Mouse (Mus musculus) heart, embryonic 14.5 days (tissue): ENCODE measurements around the gene Ralgds. TPM values are rescaled to one million over a fixed set of nuclear protein-coding genes. Genes with fewer than 3 reads are reported as not detected.

ENCODE experiments used
- ATAC-seq: fragments of 200-750 bp; cut with Nextera tagmentation; 2 replicates; pipeline ENCODE4 v1.8.0; 2017; ENCODE audit warnings: low read depth, moderate TSS enrichment; ENCODE audit not compliant: insufficient number of reproducible peaks, insufficient read depth, low FRiP score
- H3K27ac ChIP-seq, 2 experiments: fragments of 200-500 bp in 1 of 2; fragments of 300-500 bp in 1 of 2; sonication (generic) in 1 of 2; replicated peaks in 1 of 2; 2 replicates each; pipeline ENCODE4 v1.5.1; 2012 to 2014; ENCODE audit warnings: low read depth in 2 of 2, low read length in 2 of 2, control low read depth in 1 of 2, mild to moderate bottlenecking in 1 of 2, mixed read lengths in 1 of 2; ENCODE audit not compliant: control insufficient read depth in 1 of 2, insufficient read depth in 1 of 2
- H3K27me3 ChIP-seq: fragments of 300-500 bp; sonication (generic); 2 replicates; pipeline ENCODE4 v1.6.1; 2014; ENCODE audit warnings: mild to moderate bottlenecking, low read length, control low read depth; ENCODE audit not compliant: control insufficient read depth, insufficient read depth
- H3K36me3 ChIP-seq: fragments of 300-500 bp; sonication (generic); 2 replicates; pipeline ENCODE4 v1.6.1; 2014; ENCODE audit warnings: mild to moderate bottlenecking, control low read depth, low read length, mixed read lengths; ENCODE audit not compliant: control insufficient read depth, insufficient read depth
- H3K4me1 ChIP-seq, 2 experiments: fragments of 200-500 bp in 1 of 2; fragments of 300-500 bp in 1 of 2; sonication (generic) in 1 of 2; 2 replicates each; pipeline ENCODE4 v1.6.1; 2012 to 2014; ENCODE audit warnings: low read length in 2 of 2, control low read depth in 1 of 2, mixed read lengths in 1 of 2; ENCODE audit not compliant: control insufficient read depth in 2 of 2, insufficient read depth in 2 of 2
- H3K4me2 ChIP-seq: fragments of 300-500 bp; sonication (generic); 2 replicates; pipeline ENCODE4 v1.6.1; 2014; ENCODE audit warnings: mild to moderate bottlenecking, low read length
- H3K4me3 ChIP-seq, 2 experiments: fragments of 200-500 bp in 1 of 2; fragments of 300-500 bp in 1 of 2; sonication (generic) in 1 of 2; 2 replicates each; pipeline ENCODE4 v1.5.1; 2012 to 2014; ENCODE audit warnings: low read length in 2 of 2, mild to moderate bottlenecking in 2 of 2, control low read depth in 1 of 2, low read depth in 1 of 2, moderate library complexity in 1 of 2; ENCODE audit not compliant: control insufficient read depth in 1 of 2, insufficient read depth in 1 of 2
- H3K9ac ChIP-seq: fragments of 300-500 bp; sonication (generic); 2 replicates; pipeline ENCODE4 v1.6.1; 2014; ENCODE audit warnings: mild to moderate bottlenecking, low read length
- H3K9me3 ChIP-seq: fragments of 300-500 bp; sonication (generic); 2 replicates; pipeline ENCODE4 v1.6.1; 2016; ENCODE audit warnings: low read length, control low read depth; ENCODE audit not compliant: control insufficient read depth
- WGBS: fragments of 180-500 bp; shearing (Covaris S2); extraction: QIAGEN DNeasy Blood & Tissue Kit; methylation state at CpG from one replicate; pipeline ENCODE4 v1.1.7; 2014; 5-methylcytosine and 5-hydroxymethylcytosine counted together
- polyA plus RNA-seq: library from polyadenylated mRNA; unstranded; fragments of >200 nt; fragmentation: Nextera tagmentation; extraction: Ambion mirVana; gene quantifications from 2 replicates; pipeline ENCODE4 v1.2.1, GENCODE M21; 2014

Ralgds gene
- polyA plus RNA-seq, 1 experiment from 2014 or later: 21.1 TPM

DNA sequence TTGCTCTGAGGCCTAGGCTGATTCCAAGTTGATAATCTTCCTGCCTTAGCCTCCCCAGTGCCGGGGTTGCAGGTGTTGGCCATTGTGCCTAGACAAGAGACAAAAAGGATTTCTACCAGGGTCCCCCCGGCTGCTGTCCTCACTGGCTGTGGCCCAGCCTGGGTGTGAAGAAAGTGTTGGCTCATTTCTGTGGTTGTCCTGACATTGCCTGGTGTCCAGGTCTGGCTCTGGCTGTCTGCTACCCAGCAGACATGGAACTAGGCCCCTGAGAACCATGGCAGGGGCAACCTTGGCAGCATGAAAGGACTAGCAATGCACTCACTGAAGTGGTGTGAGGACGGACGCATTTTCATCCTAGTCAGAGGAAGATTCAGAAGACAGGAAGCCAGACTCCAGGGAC is 16.9 kb downstream of the Ralgds start:
- peaks cover 41 to 62% of the 10 kb centered on the region in 2 experiments for H3K4me1 ChIP-seq
- ATAC-seq: no peak
- no peak overlapping the region for H3K9ac ChIP-seq
- H3K9me3 ChIP-seq: no peaks in the 10 kb centered on the region
- H3K4me3 ChIP-seq: no peak overlapping the region
- no peaks in the 10 kb centered on the region for H3K27me3 ChIP-seq
- no peak overlapping the region for H3K4me2 ChIP-seq
- 73% methylated on average over 4 of the region's 4 CpGs for WGBS
- H3K36me3 ChIP-seq: no peaks in the 10 kb centered on the region
- H3K27ac ChIP-seq: no peak overlapping the region

DNA sequence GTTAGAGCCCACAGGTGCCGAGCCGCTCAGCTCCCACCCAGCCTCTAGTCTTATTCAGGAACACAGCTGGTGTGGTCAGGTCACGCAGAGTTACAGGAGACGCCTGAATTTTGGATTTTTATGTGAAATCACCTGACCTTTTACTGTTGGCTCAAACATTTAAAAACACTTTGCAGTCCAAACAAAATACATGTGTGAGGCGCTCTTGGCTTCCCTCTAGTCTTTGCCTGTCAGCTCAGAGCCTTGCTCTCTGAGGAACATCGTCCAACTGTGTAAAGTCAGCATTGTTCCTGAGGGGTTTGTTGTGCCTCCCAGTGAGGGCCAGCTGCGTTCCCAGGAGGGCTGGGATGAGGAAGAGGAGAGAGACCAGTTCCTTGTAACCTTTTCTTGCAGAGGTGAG is 17.4 kb downstream of the Ralgds start:
- H3K9me3 ChIP-seq: no peaks in the 10 kb centered on the region
- no peaks in the 10 kb centered on the region for H3K27me3 ChIP-seq
- no peak overlapping the region for H3K4me2 ChIP-seq
- H3K4me1 ChIP-seq: peaks cover 42 to 64% of the 10 kb centered on the region in 2 experiments
- WGBS: 69% methylated on average over 7 of the region's 7 CpGs
- H3K36me3 ChIP-seq: no peaks in the 10 kb centered on the region
- ATAC-seq: no peak
- no peak overlapping the region for H3K4me3 ChIP-seq
- 0 out of 4 replicates have a peak overlapping the region, but pooled peaks of 1 of the 2 experiments have one; percentile 14 for H3K27ac ChIP-seq
- no peak overlapping the region for H3K9ac ChIP-seq

GRCm38 (mm10) chr2:28532938-28533771 is 20.2 kb downstream of the Ralgds start:
- WGBS: 2% methylated on average over 49 of the region's 49 CpGs
- peaks cover 42 to 64% of the 10 kb centered on the region in 2 experiments for H3K4me1 ChIP-seq
- peak; percentile 81 for ATAC-seq

GRCm38 (mm10) chr2:28533901-28534435 is 21.0 kb downstream of the Ralgds start:
- peak overlapping the region; percentile 89 for H3K4me2 ChIP-seq
- peaks cover 47 to 71% of the 10 kb centered on the region in 2 experiments for H3K4me1 ChIP-seq
- H3K27me3 ChIP-seq: no peaks in the 10 kb centered on the region
- H3K27ac ChIP-seq: peak overlapping the region; percentile 84 to 91
- no peaks in the 10 kb centered on the region for H3K36me3 ChIP-seq
- no peak for ATAC-seq
- H3K9me3 ChIP-seq: no peaks in the 10 kb centered on the region
- H3K4me3 ChIP-seq: peak overlapping the region; percentile 70 to 72
- peak overlapping the region; percentile 86 for H3K9ac ChIP-seq
- 64% methylated on average over 7 of the region's 7 CpGs for WGBS

More at GRCm38 (mm10) chr2:28532938-28533771, 20.2 kb downstream of the Ralgds start:
- peak overlapping the region; percentile 70 to 72 for H3K4me3 ChIP-seq
- no peaks in the 10 kb centered on the region for H3K9me3 ChIP-seq
- peak overlapping the region; percentile 86 for H3K9ac ChIP-seq
- H3K27me3 ChIP-seq: no peaks in the 10 kb centered on the region
- peak overlapping the region; percentile 84 to 91 for H3K27ac ChIP-seq
- peak overlapping the region; percentile 89 for H3K4me2 ChIP-seq
- no peaks in the 10 kb centered on the region for H3K36me3 ChIP-seq

GRCm38 (mm10) chr2:28534436-28535262 is 21.7 kb downstream of the Ralgds start:
- H3K9ac ChIP-seq: peak overlapping the region; percentile 86
- H3K4me3 ChIP-seq: peak overlapping the region; percentile 70 to 72
- H3K4me2 ChIP-seq: peak overlapping the region; percentile 89
- H3K36me3 ChIP-seq: no peaks in the 10 kb centered on the region
- H3K27ac ChIP-seq: peak overlapping the region; percentile 84 to 91
- H3K27me3 ChIP-seq: no peaks in the 10 kb centered on the region
- WGBS: 39% methylated on average over 11 of the region's 11 CpGs
- ATAC-seq: peak; percentile 12; the same call in 1 of the 2 replicates
- no peaks in the 10 kb centered on the region for H3K9me3 ChIP-seq
- peaks cover 52 to 76% of the 10 kb centered on the region in 2 experiments for H3K4me1 ChIP-seq

GRCm38 (mm10) chr2:28535263-28535540 is 22.3 kb downstream of the Ralgds start:
- peak overlapping the region; percentile 84 to 91 for H3K27ac ChIP-seq
- no peak for ATAC-seq
- H3K36me3 ChIP-seq: no peaks in the 10 kb centered on the region
- 49% methylated on average over 4 of the region's 4 CpGs for WGBS
- H3K4me1 ChIP-seq: peaks cover 51 to 76% of the 10 kb centered on the region in 2 experiments
- peak overlapping the region; percentile 86; the same call in 1 of the 2 replicates for H3K9ac ChIP-seq
- H3K4me3 ChIP-seq: peak overlapping the region; percentile 8 to 70; a peak in 1 of 4 replicates
- peak overlapping the region; percentile 89 for H3K4me2 ChIP-seq
- no peaks in the 10 kb centered on the region for H3K27me3 ChIP-seq
- H3K9me3 ChIP-seq: no peaks in the 10 kb centered on the region

DNA sequence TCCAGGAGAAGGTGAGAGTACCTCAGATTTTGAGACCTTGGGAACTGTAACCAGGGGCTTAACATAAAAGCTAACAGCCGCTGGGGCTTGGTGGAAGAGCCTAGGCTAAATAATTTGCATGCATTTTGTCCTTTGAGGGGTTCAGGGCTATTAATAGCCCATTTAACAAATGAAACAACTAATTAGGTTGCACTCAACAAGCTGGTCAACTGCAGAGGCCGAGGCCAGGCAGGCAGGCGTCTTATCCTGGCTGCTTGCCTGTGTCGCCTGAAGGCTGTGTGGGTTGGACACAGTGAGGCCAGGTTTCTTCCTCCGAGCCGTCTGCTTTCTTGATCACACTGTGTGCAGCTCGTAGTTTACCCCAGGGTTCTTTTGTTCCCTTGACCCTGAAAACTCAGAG is 22.7 kb downstream of the Ralgds start:
- Histone ChIP-seq H3K27ac (peak overlapping the region; percentile 46 to 91), H3K27me3 (no peaks in the 10 kb centered on the region), H3K9me3 (no peaks in the 10 kb centered on the region), H3K4me1 (peaks cover 49 to 73% of the 10 kb centered on the region in 2 experiments), H3K9ac (peak overlapping the region; percentile 86; the same call in 1 of the 2 replicates), H3K4me3 (no peak overlapping the region), H3K4me2 (peak overlapping the region; percentile 89), H3K36me3 (0 out of 2 replicates have a peak, but pooled peaks cover 2% of the 10 kb centered on the region)
- ATAC-seq: no peak
- 41% methylated on average over 7 of the region's 7 CpGs for WGBS
